Mouse (Mus musculus): ENCODE results near the gene Ppp3ca.

The Ppp3ca gene

DNA sequence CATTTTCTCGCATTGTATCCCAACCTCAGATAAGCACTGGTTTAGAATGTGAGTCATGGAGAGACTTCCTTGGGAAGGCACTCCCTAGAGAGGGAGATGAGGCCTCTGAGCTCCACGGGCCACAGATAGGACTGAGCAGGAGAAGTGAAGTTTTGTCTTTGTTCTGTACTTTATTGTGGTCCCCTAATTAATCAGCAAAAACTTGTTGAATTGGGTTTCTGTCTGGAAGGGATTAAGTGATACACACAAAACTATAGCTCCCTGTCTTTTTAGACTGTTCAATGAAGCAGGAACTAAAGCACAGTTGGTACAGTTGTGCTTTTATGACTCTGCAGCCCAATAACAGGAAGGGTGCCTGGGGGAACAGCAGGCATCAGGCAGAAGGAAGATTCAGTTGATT, 95.6 kb downstream of the Ppp3ca start:
- no peak for DNase-seq (ENCODE audit: low read depth)

DNA sequence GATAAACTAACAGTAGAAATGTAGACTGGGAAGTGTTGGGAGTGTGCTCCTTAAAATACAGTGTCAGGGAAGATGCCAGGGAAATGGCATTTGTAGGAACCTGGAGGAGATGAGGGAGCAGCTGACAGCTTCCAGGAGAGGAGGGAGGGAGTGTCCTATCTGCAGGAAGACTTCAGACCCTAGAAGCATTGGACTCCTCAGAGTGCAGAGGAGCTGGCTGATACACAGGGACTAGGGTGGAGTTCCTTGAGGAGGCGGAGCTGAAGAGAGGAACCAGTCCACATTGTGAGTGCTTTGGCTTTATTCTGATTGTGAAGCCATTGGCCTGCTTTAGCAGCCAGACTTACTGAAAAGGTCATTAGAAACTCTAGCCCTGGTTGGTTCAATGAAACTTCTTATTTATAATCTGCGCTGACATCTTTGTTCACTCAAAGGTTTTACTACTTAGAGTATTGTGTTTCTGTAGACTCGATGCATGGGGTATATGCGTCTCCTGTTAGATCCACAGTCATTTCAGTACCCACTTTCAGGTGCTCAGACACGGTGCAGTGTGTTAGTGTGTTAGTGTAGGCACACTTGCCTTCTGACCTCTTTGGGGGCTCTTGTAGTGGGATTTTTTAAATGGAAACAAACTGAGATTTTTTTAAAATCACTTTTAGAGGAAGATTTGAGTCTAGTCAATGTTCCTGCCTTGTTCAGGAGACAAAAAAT, 99.0 kb downstream of the Ppp3ca start:
- DNase-seq (ENCODE audit: low read depth) = no peak

DNA sequence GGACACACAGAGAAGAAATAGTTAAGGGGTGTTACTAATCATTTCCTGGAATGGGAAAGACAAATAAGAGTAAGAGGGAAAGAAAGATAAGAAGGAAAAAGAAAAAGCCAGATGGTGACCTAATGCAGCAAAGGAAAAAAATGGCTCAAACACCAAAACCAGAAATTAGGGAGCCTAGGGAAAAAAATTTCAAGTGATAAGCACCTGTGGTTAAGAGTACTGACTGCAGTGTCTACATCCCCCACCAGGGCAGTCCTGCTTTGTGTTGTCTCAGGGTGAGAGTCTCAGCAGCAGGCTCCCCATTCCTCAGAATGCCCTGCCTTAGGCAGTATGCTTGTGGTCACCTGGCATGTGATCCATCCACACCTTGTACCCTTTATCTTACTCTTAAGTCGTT, 99.6 kb downstream of the Ppp3ca start:
- DNase-seq (ENCODE audit: low read depth) = no peak

DNA sequence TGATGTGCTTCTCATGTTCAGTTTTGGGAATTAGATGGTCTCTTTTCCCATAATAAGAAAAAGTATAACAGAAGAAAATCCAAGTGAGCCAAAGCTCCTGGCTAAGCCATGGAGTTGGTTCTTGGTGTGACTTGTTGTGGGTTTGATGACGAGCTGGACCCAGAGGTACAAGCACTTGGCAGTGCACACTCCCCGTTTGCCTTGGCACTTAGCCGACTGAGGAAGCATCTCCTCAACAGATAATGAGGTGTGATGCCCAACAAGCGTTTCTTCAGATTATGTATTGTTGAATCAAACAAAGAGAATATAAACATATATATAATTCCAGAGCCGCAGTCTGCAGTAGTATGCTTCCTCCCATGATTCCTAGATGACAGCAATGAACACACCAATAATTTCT, 101.8 kb downstream of the Ppp3ca start:
- DNase-seq (ENCODE audit: low read depth) = no peak

DNA sequence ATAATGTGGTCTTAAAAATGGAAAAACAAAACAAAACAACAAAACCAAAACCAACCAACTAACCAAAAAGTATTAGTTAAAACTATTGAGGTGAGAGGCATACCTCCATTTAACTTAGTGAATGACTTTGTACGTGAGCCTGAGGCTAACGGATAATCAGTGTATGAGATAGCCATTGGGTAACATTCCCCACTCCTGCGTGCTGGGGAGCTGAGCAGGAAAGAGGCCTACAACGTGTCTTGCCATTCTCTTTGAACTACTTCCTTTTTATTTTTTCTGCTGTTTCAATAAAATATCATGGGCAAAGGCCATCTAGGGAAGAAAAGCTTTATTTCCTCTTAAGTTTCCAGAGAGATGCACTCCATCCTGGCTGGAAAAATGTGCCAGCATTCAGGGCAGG, 103.3 kb downstream of the Ppp3ca start:
- no peak for DNase-seq (ENCODE audit: low read depth)

DNA sequence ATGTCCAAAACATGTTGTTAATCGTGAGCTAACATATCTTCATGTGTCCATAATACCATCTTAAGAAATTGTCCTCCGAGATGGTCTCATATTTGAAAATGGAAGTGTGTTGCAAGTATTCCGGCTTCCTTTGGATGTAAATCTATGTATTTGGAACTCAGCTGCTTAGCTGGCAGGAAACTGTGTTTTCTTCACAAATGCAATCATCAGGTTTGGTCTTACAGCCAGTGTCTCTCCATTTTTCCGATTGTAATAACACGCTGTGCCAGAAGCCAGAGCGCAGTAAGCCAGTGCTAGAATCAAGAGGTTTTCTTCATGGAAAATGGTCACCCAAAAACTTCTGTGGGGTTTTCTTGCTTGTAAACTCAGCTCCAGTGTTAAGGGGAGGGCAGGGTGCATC, 104.3 kb downstream of the Ppp3ca start:
- no peak for DNase-seq (ENCODE audit: low read depth)

DNA sequence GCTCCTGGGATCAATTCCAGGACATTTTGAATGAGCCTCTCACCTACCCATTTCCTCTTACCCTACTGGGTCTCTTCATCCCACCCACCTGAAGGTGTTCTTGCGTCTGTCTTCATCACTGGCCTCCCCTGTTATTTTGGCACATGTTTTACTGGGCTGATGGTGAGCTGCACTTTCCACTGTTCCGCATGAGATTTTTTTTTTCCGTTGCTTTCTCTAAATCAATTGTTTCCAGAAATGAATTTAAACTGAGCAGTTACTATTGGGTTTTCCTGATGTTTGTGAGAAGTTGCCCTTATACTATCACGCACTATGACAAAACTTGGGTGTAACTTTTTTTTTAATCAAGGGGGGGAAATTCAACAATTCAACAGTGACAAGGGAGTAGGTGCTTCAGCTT, 106.6 kb downstream of the Ppp3ca start:
- no peak for DNase-seq (ENCODE audit: low read depth)

DNA sequence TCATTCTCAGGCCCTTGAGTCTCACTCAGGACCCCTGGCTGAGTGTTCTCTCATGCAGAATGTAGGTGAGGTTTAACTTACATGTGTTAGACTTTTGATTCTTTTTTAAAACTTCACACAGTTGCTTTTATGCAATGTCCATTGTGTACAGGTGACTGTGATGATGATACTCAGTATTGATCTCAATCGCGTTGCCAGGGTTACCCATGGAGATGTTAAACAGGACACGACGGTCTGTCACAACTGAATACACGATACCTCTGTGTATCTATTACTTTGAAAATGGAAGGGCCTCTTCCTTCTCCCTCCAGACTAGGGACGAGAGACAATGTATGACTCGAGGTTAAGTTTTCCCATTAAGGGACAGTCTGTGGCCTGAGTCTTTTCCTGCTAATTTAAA, 107.5 kb downstream of the Ppp3ca start:
- no peak for DNase-seq (ENCODE audit: low read depth)

DNA sequence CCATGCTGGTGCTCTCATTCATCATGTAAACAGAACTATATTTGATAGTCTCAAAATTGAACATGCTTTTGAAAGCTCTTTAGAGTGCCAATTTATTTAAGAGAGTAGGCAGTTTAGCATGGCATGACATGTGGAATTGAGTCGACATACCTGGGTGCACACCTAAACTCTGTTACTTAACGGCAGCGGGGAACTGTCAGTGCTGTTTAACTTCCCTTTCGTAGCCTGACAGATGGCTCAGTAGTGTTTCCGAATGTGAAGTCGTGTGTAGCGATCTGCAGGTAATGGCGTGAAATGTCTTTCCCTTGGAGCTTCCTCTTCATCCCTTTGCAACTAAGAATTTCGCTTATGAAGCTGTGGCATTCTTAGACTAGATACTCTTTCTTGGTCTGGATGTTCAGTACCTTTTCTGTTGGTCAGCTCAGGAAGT, 107.9 kb downstream of the Ppp3ca start:
- no peak for DNase-seq (ENCODE audit: low read depth)

DNA sequence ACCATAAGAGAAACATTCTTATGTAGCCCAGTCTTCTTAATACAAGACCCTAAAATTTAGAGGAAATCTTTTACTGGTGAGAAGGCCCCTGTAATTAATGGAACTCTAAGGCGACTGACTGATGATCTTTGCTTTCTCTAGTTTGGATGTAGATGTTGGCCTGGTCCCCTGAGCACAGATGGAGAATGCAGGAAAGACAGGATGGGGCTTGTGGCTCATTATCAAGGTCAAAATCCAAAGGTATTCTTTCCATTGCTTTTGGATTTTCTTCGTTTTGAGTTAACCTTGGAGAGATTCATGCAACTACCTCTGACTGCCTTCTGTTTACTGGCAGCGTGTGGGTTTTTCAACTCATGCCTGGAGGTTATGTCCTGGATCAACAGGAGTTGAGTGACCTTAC, 110.4 kb downstream of the Ppp3ca start:
- no peak for DNase-seq (ENCODE audit: low read depth)

DNA sequence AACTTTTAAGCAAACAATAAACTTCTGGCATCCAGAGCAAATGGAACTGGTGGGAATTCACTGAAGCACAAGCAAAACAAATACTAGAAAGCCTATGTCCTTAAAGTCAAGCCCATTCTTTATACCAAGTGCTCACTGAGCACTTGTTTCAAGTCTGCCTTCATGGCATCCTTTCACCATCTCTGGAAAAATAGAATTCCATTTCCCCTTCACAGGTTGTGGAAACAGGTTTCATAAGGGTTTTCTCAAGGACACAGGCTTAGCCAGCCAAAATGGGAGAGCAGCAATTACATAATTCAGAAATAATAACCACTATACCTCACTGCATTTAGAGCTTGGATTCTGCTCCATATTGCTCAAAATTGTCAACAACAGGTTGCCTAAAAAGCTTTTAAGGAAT, 112.1 kb downstream of the Ppp3ca start:
- no peak for DNase-seq (ENCODE audit: low read depth)

DNA sequence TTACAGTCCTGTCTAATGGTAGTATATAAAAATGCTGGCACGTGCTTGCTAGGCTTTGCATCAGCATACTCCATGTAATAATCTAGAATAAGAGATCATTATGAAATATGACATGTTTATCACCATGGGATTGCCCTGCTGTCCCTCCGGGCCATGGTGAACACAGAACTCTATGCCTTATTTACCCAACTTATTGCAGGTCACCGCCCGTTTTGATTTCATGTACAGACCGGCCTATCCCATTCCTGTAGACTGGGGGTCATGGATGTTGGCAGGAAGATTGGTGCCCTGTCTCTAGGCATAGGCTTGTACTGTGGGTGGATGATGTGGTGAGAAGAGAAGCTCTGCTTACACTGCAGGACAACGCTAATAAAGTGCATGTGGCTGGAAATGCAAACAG, 115.8 kb downstream of the Ppp3ca start:
- no peak for DNase-seq (ENCODE audit: low read depth)

DNA sequence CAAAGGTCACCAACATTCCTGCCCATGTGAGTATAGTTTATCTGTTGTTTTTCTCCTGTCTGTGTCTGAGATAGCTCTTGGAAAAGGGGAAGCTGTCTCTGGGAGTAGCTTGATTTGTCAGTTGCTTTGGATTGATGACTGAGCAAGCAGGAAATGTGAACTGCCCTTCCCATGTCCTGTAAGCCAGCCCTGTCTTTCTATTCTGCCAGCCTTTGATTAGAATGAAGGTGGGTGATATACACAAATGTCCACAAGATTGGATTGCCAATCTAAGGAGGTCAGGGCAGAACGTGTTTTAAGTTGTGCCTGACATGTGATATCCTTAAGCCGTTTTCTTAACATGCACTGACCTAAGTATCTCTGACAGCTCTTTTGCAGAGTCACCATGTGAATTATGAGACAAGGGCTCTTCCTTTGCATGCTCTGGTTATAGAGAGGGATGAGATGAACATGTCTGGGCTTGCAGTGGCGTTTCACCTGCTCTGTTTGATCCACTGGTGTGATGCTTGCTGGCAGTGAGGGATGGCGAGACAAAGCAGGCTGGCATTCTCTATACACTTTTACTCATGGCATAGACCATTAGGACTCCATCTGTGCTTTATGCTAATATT, 120.4 kb downstream of the Ppp3ca start:
- DNase-seq (ENCODE audit: low read depth) = no peak

DNA sequence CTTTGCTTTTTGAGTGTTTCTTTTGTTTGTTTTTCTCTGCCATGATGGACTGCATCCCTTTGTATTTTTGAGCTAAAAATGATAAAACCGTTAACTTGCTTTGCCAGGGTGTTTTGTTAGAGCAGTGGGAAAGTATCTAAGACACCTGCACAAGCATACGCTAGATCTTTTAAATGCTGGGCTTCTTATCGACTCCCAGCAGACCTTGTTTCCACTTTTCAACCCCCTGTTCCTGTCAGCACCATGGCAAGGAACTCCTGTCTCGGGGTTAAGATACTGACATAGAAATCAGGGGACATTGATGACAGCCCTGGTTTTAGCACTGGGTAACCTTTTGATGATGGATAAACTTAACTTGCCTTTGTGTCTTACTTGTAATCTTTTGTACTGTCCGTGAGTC, 121.5 kb downstream of the Ppp3ca start:
- no peak for DNase-seq (ENCODE audit: low read depth)

DNA sequence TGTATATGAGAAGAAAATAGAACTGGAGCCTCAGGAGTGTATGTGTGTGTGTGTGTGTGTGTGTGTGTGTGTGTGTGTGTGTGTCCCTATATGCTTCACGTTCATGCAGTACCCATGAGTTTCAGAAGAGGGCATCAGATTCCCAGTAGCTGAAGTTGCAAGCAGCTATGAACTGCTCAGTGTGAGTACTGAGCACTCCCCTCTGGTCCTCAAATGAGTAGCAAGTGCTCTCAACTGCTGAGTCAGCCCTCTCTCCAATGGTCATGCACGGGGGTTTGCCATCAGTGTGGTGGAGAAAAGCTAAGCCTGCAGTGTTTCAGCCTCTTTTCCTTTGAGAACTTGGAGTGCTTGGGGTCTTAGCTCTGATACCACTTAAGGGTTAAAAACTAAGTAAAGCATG, 122.0 kb downstream of the Ppp3ca start:
- DNase-seq (ENCODE audit: low read depth) = no peak

DNA sequence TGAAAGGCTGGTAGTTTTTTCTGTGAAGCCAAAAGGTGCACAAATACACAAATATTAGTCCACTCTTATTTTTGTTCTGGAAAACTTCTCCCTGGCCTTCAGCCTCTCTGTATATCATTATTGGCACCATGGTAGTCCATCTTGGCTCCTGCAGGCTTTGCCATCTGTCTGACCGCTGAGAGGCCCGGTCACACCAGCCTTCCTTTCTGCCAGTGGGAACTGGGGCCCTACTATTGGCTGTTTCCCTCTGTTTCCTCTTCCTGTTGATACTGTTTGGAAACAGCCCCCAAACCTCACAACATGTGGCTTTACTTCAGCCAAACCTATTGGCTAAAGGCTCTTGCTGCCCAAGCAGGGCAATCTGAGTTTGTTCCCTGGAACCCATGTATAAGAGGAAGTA, 123.5 kb downstream of the Ppp3ca start:
- no peak for DNase-seq (ENCODE audit: low read depth)

DNA sequence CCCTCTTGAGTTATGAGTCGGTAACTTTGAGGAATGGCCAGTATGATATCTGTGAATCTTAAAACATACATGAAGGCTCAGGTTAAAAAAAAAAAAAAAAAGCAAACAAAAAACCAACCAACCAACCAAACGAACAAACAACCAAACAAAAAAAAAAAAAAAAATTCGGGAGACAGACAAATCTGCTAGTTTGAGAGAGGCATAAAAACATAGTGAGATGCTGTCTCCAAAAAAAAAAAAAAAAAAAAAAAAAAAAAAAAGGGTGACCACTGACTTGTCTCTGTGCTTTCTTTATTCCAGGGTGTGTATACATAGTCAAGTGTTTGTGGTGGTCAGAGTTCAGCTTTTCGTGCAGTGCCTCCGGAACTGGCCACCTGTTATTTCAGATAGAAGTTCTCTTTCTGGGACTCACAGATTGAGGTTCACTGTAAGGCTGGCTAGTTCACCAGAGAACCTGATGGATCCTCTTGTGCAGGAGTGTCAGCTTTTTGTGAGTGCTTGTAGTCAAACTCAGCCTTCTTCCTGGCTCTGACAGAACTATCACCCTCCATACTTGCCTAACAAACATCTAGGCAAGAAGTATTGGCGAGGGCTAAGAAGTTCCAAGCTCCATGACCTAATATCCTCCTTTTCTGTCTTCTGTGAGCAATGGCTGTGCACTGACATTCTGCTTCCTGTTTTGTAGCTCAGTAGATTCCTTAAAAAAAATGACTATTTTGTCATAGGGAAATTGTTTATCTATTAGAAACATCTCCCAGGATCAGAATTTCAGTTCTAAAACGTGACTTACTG, 124.7 kb downstream of the Ppp3ca start:
- DNase-seq (ENCODE audit: low read depth) = no peak

DNA sequence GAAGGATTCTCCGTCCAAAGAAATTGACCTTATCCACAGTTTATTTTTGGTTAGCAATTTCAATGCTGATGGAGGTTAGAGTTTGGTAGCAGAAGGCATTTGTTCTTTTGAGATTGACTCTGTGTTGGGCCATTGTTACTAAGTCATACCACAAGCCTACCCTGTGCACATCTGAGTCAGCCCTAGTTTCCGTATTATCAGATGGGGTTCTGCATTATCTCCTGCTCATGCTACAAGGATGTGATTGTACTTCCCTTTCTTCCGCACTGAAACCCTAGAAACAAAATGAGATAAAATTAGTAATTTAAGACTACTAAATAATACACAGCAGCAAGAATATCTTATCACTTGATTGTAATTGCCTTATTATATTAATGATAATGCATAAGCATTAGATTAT, 129.0 kb downstream of the Ppp3ca start:
- DNase-seq (ENCODE audit: low read depth) = no peak

DNA sequence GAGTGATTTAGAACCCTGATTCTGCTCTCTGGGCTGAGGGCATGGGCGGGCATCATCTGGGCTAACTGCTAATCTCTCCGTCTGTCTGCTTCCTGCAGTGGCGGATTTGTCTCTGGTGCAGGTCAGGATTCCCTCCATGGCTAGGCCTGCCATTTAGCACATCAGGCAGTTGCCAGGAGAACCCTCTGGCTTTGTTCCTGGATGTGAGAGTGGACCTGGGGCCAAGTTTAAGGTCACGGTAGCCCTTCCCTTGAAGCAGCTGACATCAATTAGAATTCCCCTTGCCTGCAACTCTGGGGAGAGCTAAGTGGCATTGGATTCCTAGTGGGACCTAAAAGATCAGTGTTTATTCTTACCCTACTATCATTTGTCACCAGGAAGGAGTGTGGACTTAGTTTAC, 132.7 kb downstream of the Ppp3ca start:
- DNase-seq (ENCODE audit: low read depth) = peak; percentile 17

DNA sequence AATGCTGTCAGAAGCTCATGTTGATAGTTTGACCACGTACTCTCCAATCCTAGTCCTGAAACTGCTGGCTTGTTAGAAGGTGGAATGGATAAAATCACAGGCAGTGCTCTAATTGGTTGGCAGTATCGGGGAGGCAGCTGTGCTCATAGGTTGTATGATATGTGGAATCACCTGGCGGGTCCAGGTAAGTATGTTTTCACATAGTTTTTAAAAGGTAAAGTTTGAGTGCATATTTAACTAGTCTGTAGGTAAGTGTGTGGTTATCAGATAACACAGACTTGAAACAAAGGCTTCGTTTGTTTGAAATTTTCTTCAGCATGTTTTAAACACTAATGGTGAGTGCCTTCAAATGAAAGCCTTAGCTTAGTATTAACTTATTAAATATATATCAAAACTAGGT, 136.0 kb downstream of the Ppp3ca start:
- DNase-seq (ENCODE audit: low read depth) = no peak

DNA sequence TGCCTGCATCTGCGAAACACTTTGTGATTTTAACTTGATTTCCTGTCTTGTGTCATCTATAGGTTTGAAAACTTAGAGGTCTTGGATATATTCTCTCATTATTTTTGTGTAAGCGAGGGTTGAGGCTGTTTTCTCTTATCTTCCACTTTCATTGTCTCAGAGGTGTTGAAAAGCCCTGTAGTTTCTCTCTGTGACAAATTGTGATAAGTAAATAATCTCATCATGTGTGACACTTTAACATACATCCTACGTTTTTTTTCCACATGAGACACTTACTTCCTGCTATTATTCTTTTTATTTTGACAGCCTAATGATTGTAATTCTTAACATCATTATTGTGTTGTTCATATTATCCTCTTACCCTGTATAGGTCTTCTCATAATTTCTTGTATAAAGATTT, 140.3 kb downstream of the Ppp3ca start:
- DNase-seq (ENCODE audit: low read depth) = no peak

DNA sequence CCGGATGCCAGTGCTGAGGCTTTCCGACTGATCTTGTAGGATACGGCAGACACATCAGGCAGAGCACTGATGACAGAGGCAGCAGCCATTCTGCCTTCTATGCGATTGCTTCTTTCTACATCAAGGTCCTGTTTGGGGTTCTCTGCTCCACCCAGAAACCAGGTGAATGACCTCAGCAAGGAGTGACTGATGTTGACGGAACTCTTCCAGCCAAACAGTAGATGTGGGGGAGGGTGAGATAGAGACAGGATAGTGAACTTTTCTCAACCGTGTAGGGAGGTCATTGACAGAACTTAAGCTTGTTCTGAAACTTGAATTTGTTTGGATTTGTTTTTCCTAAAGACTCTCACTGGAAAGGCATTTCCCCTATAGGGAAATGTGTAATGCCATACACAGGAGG, 142.2 kb downstream of the Ppp3ca start:
- DNase-seq (ENCODE audit: low read depth) = no peak

DNA sequence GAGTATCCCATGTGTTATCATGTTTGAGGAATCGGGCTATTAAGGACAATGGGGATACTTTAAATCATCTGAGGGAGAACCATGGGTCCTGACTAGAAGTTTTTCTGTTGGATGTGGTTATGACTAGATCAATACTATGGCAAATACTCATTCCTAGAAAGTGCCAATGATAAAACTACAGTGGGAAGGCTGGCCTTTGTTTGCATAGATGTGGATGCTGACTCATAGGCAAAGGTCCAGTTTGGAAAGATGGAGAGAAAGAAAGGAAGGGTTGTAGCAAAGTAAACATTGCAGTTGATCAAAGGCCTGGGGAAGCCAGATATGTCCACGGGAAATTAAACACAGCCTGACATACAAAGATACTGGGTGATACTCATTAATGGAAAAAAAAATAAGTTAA, 142.9 kb downstream of the Ppp3ca start:
- DNase-seq (ENCODE audit: low read depth) = peak; percentile 28

All from NIH3T3 (cell line).